Mouse (Mus musculus): ENCODE measurements at regions not wholly inside any gene's neighbourhood (a gene's known extent, or its start where the extent isn't known, plus 50 kb on each side); places are given as distances from the start of the nearest gene placed in this dataset.

DNA sequence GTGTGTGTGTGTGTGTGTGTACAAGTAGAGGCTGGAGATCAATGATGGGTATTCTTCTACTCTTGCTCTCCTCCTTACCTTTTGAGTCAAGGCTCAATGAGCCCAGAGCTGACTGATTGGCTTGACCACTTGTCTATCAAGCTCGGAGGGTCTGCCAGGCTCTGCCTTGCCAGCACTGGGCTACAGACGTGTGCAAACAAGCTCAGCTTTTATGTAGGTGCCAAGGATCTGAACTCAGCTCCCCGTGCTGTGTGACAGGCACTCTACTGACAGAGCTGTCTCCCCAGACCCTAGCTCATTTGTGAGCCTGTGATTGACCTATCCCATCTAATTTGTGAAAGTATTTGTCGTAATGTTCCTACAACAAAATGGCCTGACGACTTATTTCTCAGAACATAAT is 54.2 kb upstream of the Cdc42bpa start:
- Histone ChIP-seq H3K27me3 (ENCODE audit: control insufficient read depth, insufficient read depth, low read length, poor library complexity, severe bottlenecking) (no peaks in the 10 kb centered on the region), H3K36me3 (ENCODE audit: control insufficient read depth, insufficient read depth, low read length, poor library complexity, severe bottlenecking) (no peaks in the 10 kb centered on the region)
- no peak for DNase-seq (ENCODE audit: low read depth, low spot score)

DNA sequence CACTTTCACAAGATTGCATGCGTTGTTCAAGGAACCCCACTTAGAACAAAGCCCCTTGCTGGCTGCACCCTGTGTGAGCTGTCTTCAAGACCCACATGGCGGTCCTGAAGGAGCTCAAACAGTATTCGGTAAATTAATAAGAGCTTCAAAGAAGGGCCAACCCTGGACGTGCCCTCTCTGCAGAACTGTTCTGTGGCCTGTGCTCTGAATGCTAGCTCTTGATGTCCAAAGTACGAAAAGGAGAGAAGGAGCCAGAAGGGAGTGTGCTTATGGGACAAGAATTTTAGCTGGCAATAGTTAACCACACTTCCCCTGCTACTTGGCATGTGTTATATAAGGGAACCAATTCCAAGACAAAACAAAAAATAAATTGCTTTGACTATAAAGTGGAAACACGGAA is 67.6 kb upstream of the Cdc42bpa start:
- Histone ChIP-seq H3K36me3 (ENCODE audit: control insufficient read depth, insufficient read depth, low read length, poor library complexity, severe bottlenecking) (no peaks in the 10 kb centered on the region), H3K27me3 (ENCODE audit: control insufficient read depth, insufficient read depth, low read length, poor library complexity, severe bottlenecking) (no peaks in the 10 kb centered on the region)
- DNase-seq (ENCODE audit: low read depth, low spot score): no peak

DNA sequence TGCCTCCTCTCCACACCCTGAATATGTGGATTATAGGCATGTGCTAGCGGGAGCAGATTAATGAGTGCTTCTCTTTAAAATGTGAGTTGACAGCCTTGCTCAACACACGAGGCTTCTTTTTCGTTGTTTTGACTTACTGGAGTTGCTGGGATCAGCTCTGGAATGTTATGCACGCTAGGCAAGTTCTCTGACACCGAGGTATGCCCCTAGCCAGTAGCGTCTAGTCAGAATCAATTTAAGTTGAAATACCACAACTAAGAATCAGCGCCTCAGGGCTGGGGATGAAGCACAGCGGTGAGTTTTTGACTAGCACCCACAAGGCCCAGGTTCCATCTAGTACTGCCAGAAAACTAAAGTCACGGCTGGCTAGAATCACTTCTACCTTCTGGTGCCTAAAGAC is 72.4 kb upstream of the Cdc42bpa start:
- no peak for DNase-seq (ENCODE audit: low read depth, low spot score)
- H3K36me3 ChIP-seq (ENCODE audit: control insufficient read depth, insufficient read depth, low read length, poor library complexity, severe bottlenecking): no peaks in the 10 kb centered on the region
- H3K27me3 ChIP-seq (ENCODE audit: control insufficient read depth, insufficient read depth, low read length, poor library complexity, severe bottlenecking): no peaks in the 10 kb centered on the region

DNA sequence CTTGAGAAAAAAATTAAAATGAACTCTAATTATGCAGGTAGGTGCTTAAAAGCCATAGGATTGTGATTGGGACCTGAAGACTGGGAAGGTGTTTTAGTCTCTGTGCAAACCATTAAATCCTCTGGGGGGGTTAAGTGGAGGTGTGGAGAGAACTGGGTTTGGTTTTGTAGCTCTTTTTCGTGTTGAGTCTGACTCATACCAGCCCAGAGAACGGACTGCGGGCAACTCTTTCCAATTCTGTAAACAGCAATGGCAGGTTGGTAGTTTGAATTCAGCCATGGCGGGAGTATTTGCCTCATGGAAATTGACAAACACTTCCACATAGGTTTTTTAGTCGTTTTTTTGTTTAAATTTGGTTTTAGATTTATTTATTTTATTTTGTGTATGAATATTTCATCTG is 77.7 kb upstream of the Ahctf1 start:
- Histone ChIP-seq H3K27me3 (ENCODE audit: control insufficient read depth, insufficient read depth, low read length, poor library complexity, severe bottlenecking) (no peaks in the 10 kb centered on the region), H3K36me3 (ENCODE audit: control insufficient read depth, insufficient read depth, low read length, poor library complexity, severe bottlenecking) (no peaks in the 10 kb centered on the region)
- no peak for DNase-seq (ENCODE audit: low read depth, low spot score)

DNA sequence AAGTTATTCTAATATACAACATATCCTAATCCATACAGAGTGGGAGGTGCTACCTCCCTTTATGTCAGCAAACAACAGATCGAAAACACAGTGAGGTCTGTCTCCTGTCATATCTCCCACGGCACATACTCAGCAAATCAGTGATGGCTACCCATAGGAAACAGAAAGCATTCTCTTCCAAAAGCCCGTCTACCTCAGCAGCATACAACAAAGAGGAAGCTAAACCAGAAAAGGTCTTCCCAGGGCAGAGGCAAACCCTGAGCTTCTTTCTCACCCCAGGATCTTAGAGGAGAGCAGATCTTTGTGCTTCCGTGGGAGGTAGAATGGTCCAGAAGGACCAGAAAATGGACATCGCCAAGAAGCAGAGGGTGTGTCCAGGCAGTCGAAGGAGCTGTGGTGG is 74.4 kb upstream of the Ahctf1 start:
- no peak for DNase-seq (ENCODE audit: low read depth, low spot score)
- no peaks in the 10 kb centered on the region for H3K36me3 ChIP-seq (ENCODE audit: control insufficient read depth, insufficient read depth, low read length, poor library complexity, severe bottlenecking)
- H3K27me3 ChIP-seq (ENCODE audit: control insufficient read depth, insufficient read depth, low read length, poor library complexity, severe bottlenecking): no peaks in the 10 kb centered on the region

DNA sequence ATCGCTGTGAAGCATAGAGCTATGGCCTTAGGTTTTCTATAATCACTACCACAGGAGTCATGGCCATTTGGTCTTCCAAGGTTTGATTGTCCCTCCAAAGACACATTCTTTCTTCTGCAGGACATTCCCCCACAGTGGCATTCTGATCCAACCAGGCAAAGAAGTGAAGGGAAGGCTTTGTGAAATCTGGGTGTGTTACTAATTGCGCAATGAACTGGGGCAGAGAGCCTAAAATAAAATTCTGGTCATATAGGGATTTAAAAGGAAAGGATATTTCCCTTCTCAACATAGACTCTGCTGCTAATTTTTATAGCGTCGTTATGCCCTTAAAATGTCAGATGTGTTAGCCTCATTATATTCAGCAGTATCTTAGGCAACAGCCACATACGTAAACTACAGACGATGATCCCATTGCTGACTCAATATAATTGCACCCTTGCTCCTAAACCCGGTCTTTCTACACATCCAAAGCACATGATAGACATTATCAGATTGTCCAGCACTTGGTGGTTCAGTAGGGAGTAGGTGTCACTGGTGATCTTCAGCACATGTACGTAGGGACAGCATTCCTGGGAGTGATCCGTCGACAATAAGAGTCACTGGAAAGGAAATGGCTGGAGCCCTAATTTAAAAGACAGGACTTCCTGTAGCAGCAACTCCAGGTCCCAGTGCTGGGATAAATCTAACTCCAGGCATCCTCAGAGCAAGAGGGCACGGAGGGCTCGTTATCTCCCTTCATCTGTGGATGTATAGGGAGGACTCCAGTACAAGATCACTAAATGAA is 70.5 kb upstream of the Ahctf1 start:
- no peaks in the 10 kb centered on the region for H3K36me3 ChIP-seq (ENCODE audit: control insufficient read depth, insufficient read depth, low read length, poor library complexity, severe bottlenecking)

DNA sequence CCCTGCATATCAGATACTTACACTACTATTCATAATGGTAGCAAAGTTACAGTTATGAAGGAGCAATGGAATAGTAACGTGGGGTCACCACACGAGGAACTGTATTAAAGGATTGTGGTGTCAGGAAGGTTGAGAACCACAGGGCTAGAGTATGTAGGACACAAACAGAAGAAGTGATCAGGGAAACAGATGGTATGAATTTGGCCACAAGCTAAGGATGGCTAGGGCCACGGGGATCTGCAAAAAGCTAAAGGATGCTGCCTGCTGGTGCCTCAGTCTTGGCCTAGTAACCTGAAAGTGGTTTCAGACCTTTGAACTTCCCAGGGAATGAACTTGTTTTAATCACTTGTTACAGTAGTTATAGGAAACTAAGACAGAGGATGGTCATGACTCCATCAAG is 68.5 kb upstream of the Ahctf1 start:
- DNase-seq (ENCODE audit: low read depth, low spot score): no peak
- H3K36me3 ChIP-seq (ENCODE audit: control insufficient read depth, insufficient read depth, low read length, poor library complexity, severe bottlenecking): no peaks in the 10 kb centered on the region
- no peaks in the 10 kb centered on the region; the same call in 1 of the 2 replicates for H3K27me3 ChIP-seq (ENCODE audit: control insufficient read depth, insufficient read depth, low read length, poor library complexity, severe bottlenecking)

More for the DNA sequence above, 70.5 kb upstream of the Ahctf1 start:
- no peak for DNase-seq (ENCODE audit: low read depth, low spot score)
- no peaks in the 10 kb centered on the region; the same call in 1 of the 2 replicates for H3K27me3 ChIP-seq (ENCODE audit: control insufficient read depth, insufficient read depth, low read length, poor library complexity, severe bottlenecking)

DNA sequence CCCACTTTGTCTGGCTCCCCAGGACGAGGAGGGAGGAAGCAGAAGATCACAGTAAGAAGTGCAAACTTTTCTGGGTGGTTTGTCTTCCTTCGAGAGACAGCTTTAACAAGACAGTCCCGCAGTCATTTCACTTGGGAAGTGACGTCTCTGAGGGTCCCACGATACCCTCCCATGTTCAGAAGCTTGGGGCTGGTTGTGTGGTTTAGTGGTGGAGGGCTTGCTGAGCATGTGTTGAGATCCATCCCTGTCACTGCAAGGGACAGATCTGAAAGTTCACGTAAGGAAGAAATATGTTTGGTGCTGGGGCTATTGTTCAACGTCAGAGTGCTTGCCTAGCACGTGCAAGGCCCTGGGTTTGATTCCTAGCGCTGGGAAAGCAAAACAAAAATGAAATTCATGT is 65.2 kb upstream of the Ahctf1 start:
- Histone ChIP-seq H3K36me3 (ENCODE audit: control insufficient read depth, insufficient read depth, low read length, poor library complexity, severe bottlenecking) (no peaks in the 10 kb centered on the region), H3K27me3 (ENCODE audit: control insufficient read depth, insufficient read depth, low read length, poor library complexity, severe bottlenecking) (no peaks in the 10 kb centered on the region; the same call in 1 of the 2 replicates)
- no peak for DNase-seq (ENCODE audit: low read depth, low spot score)

DNA sequence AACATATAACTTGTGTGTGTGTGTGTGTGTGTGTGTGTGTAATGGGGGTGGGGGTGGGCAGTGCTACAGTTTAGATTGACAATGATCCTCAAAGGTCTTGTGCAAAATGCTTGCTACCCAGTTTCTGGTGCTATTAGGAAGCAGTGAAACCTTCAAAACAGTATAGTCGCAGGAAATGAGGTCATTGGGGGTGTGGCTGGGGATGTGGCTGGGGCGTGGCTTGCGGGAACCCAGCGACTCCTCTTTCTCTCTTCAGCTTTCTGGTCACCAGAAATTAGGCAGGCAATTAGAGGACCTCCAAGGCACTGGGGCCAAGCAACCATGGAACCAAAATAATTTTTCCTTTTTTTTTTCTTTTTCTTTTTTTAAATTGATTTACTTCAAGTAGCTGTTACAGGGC is 64.0 kb upstream of the Ahctf1 start:
- no peak for DNase-seq (ENCODE audit: low read depth, low spot score)
- Histone ChIP-seq H3K36me3 (ENCODE audit: control insufficient read depth, insufficient read depth, low read length, poor library complexity, severe bottlenecking) (no peaks in the 10 kb centered on the region), H3K27me3 (ENCODE audit: control insufficient read depth, insufficient read depth, low read length, poor library complexity, severe bottlenecking) (no peaks in the 10 kb centered on the region; the same call in 1 of the 2 replicates)

DNA sequence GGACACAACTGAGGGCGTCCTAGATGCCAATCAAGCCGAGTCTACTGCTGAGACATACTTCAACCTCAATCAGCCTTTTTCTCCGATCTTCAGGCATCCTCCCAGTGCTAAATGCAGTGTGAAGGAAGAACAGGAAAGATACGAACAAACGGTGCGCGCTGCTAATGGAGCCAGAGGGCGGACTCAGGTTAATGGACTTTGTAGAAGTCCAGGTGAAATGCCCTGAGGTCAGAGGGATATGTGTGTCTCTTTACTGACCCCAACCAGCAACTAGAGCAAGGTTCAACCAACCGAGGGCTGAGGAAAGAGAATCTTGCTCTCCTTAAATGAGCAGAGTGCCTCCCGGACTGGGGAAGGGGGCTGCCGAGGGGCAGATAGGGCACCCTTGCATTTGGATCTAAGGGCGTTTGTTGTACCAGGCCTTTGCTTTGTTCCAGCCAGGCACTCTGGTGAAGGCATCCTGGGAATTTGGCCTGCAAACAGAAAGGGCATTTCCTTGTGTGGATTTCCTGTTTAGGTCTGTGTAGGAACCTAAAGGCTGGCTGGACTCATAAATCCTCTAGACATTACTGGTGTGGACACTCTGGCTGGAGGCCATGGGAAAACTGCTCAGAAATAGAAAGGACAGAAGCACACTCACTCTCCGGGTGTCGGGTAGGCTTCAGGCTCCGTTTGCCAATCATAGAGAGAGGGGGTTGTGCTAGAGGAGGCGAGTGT is 62.7 kb upstream of the Ahctf1 start:
- no peaks in the 10 kb centered on the region for H3K36me3 ChIP-seq (ENCODE audit: control insufficient read depth, insufficient read depth, low read length, poor library complexity, severe bottlenecking)
- DNase-seq (ENCODE audit: low read depth, low spot score): no peak
- H3K27me3 ChIP-seq (ENCODE audit: control insufficient read depth, insufficient read depth, low read length, poor library complexity, severe bottlenecking): no peaks in the 10 kb centered on the region; the same call in 1 of the 2 replicates

DNA sequence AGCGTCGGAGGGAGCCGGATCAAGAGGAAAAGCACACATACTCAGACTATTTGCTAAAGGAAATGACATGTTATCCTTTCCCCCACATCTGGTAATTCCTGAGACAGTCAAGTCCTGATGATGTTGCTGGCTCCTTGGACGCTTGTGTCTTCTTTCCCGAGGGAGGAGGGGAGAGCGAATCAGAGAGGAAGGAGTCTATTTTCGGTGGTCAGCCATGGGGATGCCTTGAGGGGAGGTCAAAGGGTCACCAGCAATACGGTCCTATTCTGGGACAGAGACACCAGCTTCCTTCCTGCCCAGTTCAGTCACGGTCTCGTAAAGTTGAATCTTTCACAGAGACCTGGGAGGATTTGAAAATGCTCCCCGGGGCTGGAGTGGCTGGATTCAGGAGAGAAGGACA is 62.1 kb upstream of the Ahctf1 start:
- no peak for DNase-seq (ENCODE audit: low read depth, low spot score)
- H3K27me3 ChIP-seq (ENCODE audit: control insufficient read depth, insufficient read depth, low read length, poor library complexity, severe bottlenecking): no peaks in the 10 kb centered on the region; the same call in 1 of the 2 replicates
- no peaks in the 10 kb centered on the region for H3K36me3 ChIP-seq (ENCODE audit: control insufficient read depth, insufficient read depth, low read length, poor library complexity, severe bottlenecking)

DNA sequence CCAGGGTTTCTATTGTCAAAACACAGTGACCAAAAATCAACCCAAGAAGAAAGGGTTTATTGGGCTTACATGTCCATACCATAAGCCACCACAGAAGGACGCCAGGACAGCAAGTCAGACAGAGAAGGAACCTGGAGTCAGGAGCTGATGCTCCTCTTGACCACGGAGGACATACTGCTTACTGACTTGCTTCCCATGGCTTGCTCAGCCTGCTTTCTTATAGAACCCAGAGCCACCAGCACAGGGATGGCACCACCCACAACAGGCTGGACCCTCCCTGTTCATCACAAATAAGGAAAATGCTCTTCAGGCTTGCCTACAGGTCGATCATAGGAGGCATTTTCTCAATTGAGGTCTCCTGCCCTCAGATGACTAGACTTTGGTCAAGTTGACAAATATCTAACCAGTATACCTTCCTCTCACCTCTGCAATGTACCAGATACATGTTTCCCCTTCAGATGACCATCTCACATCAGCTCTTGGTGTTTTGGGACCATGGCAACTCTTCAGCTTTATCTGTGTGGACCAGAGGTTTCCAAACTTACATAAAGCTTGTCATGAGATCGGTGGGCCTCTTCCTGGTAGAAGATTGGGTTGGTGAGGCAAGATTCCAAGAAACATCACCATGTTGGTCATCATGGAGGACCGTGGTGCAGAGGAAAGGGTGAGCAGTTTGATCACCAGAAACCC is 61.2 kb upstream of the Ahctf1 start:
- Histone ChIP-seq H3K27me3 (ENCODE audit: control insufficient read depth, insufficient read depth, low read length, poor library complexity, severe bottlenecking) (no peaks in the 10 kb centered on the region; the same call in 1 of the 2 replicates), H3K36me3 (ENCODE audit: control insufficient read depth, insufficient read depth, low read length, poor library complexity, severe bottlenecking) (no peaks in the 10 kb centered on the region)
- DNase-seq (ENCODE audit: low read depth, low spot score): no peak

DNA sequence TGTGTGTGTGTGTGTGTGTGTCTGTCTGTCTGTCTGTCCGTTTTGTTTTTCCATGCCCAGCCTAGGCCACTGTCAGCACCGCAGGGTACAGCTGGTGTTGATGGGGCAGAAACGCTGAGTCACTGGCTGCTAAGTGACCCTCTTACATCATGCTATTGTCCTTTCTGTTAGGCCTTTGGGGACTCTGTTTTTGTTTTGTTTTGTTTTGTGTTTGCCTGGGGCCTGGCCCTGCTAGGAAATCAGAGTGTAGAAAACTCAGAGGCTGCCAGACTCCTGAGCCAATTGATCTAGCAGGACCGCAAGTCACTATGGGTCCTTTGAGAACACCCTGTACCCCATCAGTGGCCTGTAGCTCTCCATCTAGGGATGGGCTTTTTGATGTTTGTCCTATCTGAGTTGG is 59.9 kb upstream of the Ahctf1 start:
- no peaks in the 10 kb centered on the region; the same call in 1 of the 2 replicates for H3K27me3 ChIP-seq (ENCODE audit: control insufficient read depth, insufficient read depth, low read length, poor library complexity, severe bottlenecking)
- no peaks in the 10 kb centered on the region for H3K36me3 ChIP-seq (ENCODE audit: control insufficient read depth, insufficient read depth, low read length, poor library complexity, severe bottlenecking)
- no peak for DNase-seq (ENCODE audit: low read depth, low spot score)

DNA sequence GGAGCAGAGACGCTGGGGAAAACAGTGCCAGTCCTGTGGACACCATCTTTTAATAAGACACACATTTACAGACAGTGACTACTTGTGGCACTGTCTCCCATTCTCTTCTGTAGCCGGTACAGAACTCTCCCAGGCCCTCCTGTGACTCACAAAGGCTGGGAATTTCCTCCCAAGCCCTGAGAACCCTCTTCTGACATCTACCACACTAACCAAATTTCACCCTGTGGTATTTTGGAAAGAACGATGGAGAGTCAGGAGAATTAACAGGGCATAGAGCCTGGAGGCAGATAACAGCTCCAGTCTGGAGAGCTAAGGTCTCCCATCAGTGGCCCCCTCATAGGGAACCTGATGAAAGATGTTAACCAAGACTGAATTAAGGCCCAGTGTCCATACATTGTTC is 59.5 kb upstream of the Ahctf1 start:
- DNase-seq (ENCODE audit: low read depth, low spot score): no peak
- Histone ChIP-seq H3K27me3 (ENCODE audit: control insufficient read depth, insufficient read depth, low read length, poor library complexity, severe bottlenecking) (no peaks in the 10 kb centered on the region; the same call in 1 of the 2 replicates), H3K36me3 (ENCODE audit: control insufficient read depth, insufficient read depth, low read length, poor library complexity, severe bottlenecking) (no peaks in the 10 kb centered on the region)

DNA sequence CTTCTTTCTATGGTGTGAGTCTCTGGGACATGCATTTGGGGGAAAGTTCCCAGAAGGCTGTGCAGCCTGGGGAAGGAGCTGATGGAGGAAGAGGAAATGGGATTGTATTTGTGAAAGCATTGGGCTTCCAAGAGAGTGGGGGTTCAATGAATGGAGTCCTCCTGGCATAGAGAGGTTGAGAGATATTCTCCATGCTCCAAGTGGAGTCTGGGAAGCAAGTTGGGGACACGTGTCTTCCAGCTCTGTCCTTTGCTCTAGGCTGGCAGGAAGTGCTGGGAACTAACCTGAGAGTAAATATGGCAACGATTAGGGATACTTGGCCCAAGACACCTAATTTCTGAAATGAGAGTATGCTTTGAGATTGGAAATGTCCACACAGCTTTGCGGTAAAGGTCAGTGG is 58.3 kb upstream of the Ahctf1 start:
- DNase-seq (ENCODE audit: low read depth, low spot score): no peak
- Histone ChIP-seq H3K27me3 (ENCODE audit: control insufficient read depth, insufficient read depth, low read length, poor library complexity, severe bottlenecking) (no peaks in the 10 kb centered on the region; the same call in 1 of the 2 replicates), H3K36me3 (ENCODE audit: control insufficient read depth, insufficient read depth, low read length, poor library complexity, severe bottlenecking) (no peaks in the 10 kb centered on the region)

Measured in splenic B cell, adult 2 months (primary cell).